Mouse (Mus musculus) erythroblast, adult 5-6 weeks (primary cell): ENCODE measurements around the gene Itm2c. TPM values are rescaled to one million over a fixed set of nuclear protein-coding genes. Genes with fewer than 3 reads are reported as not detected.

ENCODE experiments used
- ATAC-seq: replicated peaks from 2 replicates; pipeline ENCODE4 v1.8.0; 2016; ENCODE audit warnings: moderate number of reproducible peaks, mild to moderate bottlenecking, moderate TSS enrichment, inconsistent platforms; ENCODE audit not compliant: poor library complexity, low FRiP score, severe bottlenecking
- total RNA-seq, 2 experiments: library from RNA; stranded (forward) in 1 of 2; stranded (reverse) in 1 of 2; fragments of 150-400 nt in 1 of 2; fragments of 200-764, 138-1000 nt in 1 of 2; gene quantifications; 2 replicates each; pipeline versions ENCODE4 v1.2.3 to v1.2.4; 2015 to 2017; ENCODE audit warnings: low replicate concordance in 2 of 2

The Itm2c gene
- total RNA-seq (2015; ENCODE audit: low replicate concordance) (4.8 and 7.7 TPM in 2 replicates), total RNA-seq (2017; ENCODE audit: low replicate concordance) (11.0 and 15.6 TPM in 2 replicates)

DNA sequence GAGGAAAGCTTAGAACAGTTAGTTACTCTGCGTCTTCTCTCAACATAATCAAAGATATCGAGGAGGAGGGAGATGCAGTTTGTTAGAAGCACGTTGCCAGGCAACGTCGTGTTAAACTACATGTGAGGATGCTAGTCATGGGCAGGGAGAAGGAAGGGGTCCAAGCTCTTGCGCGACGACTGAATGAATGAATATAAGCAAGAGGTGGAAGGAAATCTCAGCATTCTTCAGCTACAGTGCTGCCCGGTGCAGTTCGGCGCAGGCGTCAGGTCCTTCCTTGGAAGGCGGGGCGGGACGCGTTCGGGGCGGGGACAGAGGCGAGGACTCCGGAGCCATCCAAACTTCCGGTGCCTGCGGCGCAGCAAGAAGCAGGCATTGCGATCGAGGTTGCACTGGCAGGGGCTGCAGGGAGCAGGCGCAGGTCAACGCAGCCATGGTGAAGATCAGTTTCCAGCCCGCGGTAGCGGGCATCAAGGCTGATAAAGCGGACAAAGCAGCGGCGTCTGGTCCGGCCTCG is at the start of gene Itm2c:
Gene Itm2c, plus strand, starts transcription at position 51 of the 517 bp plus-strand sequence.
- ATAC-seq: peak; percentile 78

- ATAC-seq: no peak
Measured at GRCm38 (mm10) chr1:85844981-85845380, 49.1 kb upstream of the Itm2c start.

DNA sequence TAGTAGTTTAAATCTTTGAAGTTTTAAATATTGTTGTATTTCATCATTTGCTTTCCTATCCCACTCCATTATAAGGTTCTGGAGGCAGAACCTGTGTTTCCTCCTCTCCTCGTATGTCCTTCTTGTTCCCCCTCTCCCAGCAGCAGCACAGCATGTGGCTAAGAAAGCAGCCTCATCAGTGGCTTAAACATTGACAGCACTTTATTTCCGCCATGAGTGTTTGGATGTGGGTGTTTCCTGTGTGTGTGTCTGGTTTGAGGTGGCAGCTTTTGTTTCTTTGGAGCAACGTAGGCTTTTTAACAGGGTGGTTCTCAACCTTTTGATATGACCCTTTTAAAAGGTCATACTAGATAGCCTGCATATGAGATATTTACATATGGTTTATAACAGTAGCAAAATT is 48.6 kb upstream of the Itm2c start:
- no peak for ATAC-seq

GRCm38 (mm10) chr1:85849016-85849415 is 45.1 kb upstream of the Itm2c start:
- ATAC-seq: no peak

DNA sequence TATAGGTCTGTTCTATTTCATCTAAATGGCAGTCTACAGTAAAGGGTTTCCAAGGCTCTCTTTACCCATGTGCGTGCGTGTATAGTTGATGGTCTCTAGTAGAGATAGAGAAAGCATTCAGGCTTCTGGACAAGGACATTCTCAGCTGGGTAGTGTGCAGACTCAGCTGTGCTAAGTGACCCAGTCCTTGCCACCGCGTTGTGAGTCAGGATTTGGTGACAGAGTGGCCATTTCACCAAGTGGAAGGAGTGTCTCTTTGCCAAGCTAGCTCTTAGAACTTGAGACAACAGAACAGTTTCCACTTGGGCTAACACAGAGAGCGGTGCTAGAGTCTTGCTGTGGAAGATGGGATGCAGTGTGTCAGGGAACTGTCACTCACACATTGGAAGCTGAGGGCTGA is 43.2 kb upstream of the Itm2c start:
- no peak for ATAC-seq

- peak; percentile 88 for ATAC-seq
Measured at GRCm38 (mm10) chr1:85852996-85853689, 40.9 kb upstream of the Itm2c start.

DNA sequence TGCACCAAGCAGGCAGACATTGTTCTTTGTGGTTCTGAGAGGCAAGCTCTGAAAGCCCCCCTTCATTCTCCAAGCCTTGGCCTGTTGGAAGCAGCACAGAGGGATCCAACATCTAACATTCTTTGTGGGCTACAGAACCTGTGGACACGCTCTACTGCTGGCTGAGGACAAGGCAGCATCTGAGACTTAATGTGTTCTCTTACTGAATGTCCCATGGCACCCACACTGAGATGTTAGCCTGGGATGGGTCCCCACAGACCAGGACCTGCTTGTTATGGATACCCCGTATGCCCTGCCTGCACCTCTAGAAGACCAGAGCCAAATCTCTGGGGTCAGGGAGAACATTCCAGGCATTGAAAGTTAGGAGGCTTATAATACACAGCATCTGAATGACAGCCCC is 40.2 kb upstream of the Itm2c start:
- ATAC-seq: no peak

- ATAC-seq: no peak
Measured at GRCm38 (mm10) chr1:85854475-85854874, 39.6 kb upstream of the Itm2c start.

DNA sequence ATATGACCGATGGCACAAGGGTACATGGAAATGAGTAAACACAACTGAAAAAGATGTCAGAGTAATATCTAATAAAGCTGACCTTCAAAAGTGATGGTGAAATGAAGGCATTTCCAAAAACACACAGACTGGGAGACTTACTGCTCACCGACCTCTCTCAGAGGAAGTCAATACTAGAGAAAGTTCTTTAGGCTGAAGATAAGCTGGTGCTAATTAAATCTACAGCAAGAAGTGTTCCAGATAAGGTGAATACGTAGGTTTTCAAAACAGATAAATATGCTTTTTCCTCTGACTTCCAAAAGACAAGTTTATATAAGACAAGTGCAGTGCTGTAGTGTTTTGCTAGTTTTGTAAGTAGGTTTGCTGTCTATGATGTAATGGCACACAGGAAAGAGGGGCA is 37.8 kb upstream of the Itm2c start:
- no peak for ATAC-seq

DNA sequence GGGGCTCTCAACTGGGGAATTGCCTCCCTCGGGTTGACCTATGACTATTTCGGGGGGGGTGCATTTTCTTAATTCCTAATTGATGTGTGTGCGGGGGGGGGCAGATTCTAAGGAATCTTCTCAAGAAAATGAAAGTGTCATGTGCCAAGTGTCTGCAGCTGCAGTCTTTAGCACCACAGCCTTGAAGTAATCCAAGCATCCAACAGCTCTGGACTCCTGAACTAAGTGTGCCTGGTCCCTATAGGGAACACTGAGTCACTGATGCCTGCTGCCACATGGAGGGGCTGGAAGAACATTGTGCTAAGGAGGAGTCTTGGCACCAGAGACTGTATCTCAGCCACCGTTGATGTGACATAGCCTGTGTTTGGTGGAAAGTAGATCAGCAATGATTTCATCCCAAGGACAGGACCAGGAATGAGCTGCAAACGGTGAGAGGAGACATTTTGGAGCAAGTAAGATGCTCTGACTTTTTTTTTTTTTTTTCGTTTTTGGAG is 36.8 kb upstream of the Itm2c start:
- no peak for ATAC-seq

DNA sequence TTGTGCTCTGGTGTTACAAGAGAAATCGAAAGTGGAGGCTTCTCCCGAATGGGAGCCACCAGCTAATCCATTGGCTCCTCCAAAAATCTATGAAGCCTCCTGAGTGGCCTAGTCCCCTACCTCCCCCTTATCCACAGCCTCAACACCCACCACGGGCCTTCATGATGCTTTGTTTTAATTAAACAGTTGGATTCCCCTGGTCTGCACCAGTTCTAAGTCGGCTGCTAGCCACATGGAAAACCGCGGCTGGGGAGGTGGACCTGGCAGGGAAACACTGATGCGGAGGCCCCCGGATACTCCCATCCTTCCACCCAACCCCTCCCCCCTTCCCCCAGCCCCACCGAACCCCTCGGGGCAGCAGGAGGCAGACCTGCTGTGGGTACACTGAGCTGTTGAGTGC is 29.7 kb upstream of the Itm2c start:
- no peak for ATAC-seq

GRCm38 (mm10) chr1:85870001-85870400 is 24.1 kb upstream of the Itm2c start:
- no peak for ATAC-seq

GRCm38 (mm10) chr1:85870546-85870945 is 23.5 kb upstream of the Itm2c start:
- ATAC-seq: no peak

DNA sequence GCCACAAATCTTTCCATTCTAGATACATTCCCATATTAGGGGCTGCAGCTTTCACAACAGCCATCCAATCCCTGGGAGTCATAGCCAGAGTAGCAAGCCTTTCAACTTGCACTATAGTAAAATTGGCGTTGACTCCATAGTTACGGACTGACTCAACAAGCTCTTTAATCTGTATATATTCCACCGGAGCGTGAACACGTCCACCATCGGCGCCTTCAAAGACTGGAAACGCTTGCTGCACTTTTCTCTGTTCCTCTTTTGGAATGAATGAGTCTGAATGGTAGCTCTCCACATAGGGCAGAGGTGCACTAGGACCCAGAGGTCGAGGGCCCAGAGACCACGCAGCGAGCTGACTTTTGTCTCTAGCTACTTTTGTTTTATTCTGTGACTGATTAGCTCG is 12.1 kb upstream of the Itm2c start:
- no peak for ATAC-seq

GRCm38 (mm10) chr1:85887221-85887620 is 6.9 kb upstream of the Itm2c start:
- no peak for ATAC-seq

DNA sequence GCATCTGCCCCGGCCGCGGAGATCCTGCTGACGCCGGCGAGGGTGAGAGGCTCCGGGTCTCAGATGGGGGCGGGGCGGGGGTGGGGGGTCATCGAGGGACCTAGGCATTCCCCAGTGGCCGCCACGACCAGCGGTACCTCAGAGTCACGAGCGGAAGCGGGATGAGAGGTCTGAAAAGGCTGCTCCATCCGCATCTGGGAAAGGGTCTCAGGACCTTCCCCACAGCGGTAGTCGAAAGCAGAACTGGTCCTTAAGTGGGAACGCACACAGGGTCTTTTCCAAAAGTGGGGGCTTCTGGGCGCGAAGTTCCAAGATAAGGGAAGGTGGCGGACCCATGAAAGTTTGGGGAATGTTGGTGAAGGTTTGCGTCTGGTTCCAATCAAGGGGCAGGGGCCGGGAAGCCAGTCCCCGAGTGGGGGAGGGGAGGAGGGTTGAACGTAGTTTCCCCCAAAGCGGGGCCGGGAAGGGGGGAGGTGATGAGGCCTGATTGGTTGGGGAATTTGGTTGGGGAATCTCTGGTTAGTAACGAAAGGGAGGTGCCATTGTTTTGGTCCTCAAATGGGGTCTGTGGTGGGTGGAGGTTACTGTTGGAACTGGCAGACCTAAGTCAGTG is 773 bp downstream of the Itm2c start:
- ATAC-seq: no peak

DNA sequence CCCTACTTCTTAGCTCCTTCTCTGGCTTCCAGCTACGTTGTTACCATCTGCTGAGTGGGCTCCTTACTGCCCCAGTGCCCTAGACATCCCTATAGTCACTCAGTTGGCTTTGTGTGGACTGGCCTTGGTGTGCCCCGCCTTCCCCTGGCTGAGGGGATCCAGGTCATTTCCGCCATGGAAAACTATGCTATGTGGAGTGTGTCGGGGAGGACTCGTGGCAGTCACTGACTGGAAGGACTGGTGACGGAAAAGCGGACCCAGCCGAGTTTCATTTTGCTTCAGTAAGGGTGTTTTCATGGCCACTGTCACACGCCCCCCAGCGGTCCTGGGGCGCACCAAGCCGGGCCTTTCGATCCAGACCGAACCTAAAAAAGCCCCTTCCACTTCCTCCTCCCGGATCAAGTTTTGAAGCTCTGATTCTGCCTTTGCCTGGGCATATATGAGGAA is 1.3 kb downstream of the Itm2c start:
- ATAC-seq: peak; percentile 60; the same call in 1 of the 2 replicates

DNA sequence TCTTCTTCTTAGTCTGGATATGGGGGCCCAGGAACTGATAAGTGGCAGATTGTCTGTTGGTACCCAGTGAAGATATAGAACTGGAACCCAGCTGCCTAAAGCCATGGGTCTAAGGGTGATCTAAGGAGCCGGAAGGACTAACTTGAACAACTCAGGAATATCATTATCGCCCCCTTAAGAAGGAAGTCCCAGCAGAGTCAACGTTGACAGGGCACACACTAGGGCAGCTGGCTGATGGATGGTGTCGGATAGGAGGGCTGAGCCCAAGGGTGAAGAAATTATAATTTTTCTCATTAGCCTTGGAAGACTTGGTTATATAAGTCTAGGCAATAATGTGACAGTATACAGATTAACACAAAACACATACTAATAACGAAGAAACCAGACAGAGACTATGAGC is 2.0 kb downstream of the Itm2c start:
- no peak for ATAC-seq

- no peak for ATAC-seq
Measured at GRCm38 (mm10) chr1:85896781-85897700, 3.0 kb downstream of the Itm2c start.
